Mouse (Mus musculus) fibroblast of lung, adult 2 months (primary cell): ENCODE measurements around the gene Rad18.
"Not testable (repeated sequence)": the region's sequence is repeated elsewhere in the genome, so short reads cannot be mapped to it uniquely, and the experiment has no call there.

Source experiments
- DNase-seq: peaks from one replicate; pipeline ENCODE4 v3.0.0-alpha.2; 2011; ENCODE audit warnings: low read depth

Rad18 gene

DNA sequence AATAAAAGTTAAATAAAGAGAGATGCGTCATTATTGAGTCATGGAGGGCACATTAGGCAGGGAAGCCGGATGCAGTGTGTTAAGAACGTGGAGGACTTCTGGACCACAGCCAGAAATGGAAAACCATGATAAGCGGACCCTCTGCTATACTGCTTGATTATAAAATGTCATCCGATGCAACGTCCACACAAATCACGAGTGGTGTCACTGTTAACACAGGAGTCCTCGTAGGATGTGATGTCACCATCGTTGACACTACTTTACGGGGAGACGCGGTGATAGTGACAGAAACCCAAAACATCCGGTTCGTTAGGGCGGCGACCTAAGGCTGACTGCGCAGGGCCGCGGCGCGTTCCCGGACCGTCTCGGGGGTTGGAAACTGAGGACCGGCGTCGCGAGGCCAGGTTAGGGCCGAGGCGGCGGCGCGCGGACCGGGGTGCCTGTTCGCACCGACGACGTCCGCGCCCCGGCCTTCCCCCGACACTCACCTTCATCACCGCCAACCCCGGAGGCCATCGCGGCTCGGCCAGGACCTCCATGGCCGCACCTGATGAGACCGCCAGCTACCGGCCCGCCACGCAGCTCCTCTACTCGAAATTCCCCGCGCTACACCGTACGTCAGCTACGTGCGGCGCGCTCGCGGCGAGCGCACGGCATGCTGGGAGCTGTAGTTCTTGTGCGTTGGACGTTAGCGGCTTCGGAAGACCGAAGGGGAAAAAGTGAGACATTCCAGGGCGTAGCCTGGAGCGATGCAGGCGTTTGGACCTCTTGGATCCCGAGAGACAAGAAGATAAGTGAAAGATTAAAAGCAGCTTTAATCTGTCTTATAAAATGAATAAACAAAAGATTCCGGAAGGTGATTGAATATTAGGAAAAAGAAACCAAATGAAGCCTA, at the start of gene Rad18:
Gene Rad18 (minus strand): TSS at position 631 of the 895 bp plus-strand sequence.
- peak; percentile 77 for DNase-seq

DNA sequence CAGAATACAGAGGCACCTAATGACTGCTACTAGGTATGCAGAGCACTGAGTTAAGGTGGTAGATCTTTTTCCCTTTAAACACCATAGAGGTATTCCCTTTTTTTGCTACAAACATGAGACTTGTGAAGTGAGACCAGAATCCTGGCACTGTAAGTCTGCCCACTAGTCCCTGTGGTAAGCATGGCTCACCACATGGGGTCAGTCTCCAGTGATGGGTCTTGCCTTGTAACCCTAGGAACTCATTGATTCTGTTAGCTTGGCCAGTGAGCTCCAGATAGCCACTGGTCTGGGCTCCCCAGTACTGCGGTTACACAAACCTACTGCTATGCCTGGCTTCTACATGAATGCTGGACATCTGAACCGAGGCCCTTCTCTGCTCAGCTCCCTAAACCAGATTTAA, 45.8 kb upstream of the Rad18 start:
- DNase-seq: no peak

DNA sequence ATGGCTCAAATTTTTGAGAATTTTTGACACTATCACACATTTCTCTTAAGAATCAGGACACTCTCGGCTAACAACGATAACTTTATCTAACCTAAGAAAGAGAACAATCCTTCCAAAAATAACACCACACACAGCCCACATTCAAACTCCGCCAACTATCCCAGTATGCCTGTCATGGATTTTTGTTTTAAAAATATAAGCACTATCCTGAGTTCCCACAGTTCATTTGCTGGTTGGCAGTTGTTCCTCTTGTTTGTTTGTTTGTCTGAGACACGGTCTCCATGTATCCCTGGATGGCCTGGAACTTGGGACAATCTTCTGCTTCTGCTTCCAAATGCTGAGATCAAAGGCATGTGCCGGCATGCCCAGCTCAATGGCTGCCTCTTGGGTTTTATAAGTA, 45.3 kb upstream of the Rad18 start:
- no peak for DNase-seq

DNA sequence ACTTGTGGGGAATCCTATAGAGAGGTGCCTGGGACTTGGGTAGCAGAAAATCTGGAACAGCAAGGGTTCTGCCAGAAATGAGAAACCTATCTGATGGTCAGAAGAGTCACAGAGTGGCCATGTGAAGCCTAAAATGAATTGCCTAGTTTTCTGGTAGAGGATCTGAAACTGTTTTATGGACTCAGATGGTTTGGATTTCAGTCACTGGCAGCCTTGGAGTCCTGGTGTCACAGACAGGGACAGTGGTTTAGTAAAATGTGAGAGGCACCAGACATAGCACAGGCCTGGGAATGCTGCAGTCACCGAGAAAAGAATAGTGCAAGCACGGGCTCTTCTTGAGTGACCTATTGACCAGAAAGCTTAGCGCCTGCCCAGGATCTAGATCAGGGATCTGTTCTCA, 43.1 kb upstream of the Rad18 start:
- no peak for DNase-seq

DNA sequence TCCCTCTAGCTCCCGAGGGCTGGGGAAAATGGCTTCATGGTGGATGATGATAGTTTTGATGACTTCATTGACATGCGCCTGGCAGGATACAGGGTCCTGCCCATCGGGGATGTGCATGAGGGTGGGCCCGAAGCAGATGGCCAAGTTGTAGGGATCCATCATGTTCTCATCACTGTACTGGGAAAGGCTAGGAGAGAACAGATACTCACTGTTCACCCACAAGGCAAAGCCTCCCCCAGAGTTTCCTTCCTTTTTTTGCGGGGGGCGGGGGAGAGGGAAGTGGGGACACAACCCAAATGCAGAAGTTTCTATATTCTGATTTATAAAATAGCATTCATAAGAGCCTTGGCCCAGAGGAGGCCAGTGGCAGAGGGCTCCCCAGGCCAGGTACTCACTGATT, 42.4 kb upstream of the Rad18 start:
- DNase-seq: no peak

DNA sequence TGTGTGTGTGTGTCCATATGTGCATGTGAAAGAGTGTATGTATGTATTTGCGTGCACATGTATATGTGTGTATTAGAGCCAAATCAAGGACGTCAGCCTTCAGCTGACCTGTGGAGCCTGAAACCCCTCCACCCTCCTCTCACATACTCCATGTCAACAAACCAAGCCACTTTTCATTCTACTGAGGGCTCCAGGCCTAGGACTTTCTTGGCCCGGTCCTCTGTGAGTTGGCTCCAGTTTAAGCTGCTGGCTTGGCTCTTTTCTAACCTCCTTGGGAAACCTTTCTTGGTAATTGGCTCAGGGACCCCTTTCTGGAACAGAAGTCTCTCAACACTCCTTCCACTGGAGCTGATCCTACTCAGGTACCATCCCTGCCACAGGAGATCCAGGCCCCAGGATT, 40.0 kb upstream of the Rad18 start:
- no peak for DNase-seq

DNA sequence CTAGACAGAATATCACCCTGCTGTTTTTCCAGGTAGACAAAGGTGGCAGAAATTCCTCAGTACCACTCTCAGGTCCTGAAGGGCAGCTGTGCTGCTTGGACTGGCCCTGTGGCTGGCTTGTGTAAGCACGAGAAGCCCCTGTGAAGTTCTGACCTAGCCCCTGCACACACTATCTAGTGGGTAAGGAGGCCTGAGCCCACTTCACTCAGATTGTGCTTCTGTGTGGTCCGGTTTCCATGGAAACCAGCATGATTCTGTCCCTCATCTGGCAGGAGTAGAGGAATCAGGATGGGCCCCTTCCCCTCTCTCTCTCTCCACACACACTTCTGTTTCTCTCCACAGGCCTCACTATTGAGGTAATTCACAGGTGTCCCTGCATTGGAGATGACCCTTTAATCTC, 38.6 kb upstream of the Rad18 start:
- no peak for DNase-seq

DNA sequence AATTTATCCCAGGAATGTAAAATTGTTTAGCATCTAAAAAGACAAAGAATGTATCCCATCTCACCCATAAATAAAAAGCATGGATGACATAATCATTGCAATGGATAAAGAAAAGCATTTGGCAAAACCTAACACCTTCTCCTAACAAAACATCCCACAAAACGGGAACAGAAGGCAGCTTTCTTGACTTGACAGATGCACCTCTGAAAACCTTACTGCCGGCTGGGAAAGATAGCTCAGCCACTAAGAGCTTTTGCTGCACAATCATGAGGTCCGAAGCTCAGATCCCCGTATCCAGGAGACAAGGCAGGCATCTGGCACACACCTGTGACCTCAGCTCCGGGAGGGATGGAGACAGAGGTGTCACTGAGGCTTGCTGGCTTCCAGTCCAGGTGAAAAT, 37.5 kb upstream of the Rad18 start:
- DNase-seq: no peak

DNA sequence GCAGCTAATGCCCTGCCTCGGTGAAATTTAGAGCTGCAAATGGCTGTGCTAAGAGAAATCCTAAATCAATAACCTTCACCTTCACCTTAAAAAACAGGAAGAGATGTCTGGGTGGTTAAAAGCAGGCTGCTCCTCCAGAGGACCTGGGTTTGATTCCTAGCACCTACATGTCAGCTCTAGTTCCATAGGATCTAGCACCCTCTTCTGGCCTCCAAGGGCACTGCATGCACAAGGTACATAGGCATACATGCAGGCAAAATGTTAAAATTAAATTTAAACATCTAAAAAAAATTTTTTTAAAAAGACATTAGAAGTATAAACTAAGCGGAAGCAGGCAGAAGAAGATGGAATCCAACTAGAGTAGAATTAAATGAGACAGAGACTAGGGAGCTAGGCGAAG, 35.9 kb upstream of the Rad18 start:
- no peak for DNase-seq

DNA sequence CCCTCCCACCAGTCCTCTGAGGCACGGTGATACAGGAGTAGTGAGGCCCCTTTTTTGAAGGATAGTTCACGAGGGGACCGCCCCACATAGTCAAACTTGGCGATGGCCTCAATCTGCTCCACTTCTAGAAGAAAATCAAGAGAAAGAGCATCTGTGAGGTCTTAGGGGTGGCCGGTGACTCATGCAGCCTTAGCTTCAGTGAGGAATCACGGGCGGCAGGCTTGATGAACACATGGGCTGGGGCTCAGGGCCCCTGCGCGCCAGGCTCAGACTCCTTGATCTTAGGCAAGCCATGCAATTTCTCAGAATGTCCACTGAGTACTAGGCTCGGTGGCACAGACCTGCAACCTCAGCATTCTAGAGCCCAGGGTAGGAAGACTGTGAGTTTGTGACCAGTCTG, 34.9 kb upstream of the Rad18 start:
- no peak for DNase-seq

DNA sequence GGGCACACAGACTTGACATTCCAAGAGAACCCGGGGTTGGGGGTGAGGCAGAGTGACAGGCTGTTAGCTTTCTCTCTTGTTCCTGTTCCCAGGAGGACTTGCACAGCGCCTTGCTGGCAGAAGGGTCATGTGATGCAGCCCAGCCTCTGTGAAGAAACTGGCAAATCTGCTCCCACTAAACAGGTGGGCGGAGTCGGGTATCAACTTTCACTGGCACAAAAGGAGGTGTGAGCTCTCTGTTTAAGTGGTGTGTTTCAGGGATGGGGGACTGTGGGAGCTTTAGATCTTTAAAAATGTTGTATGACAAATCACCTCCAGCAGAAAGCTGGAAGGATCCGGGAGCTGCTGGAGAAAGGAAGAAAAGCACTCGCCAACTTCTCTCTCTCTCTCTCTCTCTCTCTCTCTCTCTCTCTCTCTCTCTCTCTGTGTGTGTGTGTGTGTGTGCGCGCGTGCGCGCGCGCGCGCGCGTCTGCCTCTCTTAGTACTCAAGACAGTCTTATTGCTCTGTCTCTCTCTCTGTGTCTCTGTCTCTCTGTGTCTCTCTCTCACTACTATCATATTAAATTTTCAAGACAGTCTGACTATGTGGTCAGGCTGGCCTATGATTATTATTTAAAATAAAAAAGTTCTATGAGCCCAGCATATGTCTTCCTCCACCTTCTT, 32.4 kb upstream of the Rad18 start:
- peak; percentile 72 for DNase-seq

DNA sequence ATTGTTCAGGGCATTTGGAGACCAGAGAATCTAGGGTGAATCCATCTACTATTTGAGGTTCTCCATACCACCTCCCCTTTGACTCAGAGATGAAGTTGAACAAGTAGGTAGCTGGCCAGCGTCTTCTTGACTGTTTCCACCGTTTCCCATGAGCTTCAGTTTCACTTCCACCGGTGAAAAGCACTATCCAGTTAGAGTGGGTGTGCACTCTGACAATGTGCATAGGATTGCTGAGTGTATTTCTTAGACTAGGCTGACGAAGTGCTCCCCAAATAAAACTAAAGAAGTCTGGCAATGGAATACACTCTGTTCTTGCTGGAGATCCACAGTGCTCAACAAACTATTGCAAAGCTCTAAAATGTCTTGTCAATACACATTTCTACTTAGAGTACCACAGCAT, 29.0 kb upstream of the Rad18 start:
- DNase-seq: no peak

DNA sequence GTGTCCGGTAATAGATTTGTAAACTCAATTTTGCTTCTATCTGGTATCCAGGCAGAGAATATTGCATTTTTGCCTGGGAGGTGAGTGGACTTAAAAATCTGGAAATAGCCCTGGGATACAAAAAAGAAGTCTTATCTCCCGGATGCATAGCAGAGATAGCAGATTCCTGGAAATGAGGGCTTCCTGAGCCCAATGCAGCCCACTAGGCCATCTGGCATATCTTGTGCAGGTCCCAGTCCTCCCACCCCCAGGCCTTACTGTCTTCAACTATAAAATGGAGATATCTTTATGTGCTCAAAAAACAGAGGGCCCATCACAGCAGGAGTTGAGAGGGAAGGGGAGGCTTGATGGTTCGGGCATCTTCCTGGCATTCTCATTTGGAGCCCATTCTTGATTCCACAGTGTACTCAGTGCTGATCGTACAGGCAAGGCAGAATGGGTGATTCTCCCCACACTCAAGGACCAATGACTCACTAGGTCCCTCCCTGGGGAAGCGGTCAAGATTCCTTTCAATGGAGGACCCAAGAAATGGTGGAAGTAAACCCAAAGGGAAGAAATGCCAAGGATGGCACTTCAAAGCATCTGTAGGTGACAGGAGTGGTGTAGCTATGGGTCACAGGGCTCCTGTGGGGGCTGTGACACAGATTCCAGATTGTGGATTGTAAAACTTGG, 24.1 kb upstream of the Rad18 start:
- no peak for DNase-seq

DNA sequence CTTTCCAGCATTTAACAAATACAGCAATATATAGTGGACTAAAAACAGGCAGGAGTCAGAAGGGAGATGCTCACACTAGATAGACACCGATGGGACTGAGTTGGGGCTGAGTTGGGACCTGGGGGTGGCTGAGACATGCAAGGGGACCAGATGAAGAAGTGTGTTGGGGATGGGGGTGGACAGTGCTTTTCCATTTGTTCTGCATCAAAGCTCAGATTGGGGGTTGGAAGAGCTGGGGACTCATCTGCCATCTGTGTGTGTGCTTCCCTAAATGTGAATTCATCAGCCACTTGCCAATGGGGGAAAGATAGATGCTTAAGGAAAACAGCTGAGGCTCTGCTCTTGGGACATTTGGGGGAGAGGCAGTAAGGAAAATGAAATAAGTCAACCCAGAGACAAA, 23.5 kb upstream of the Rad18 start:
- no peak for DNase-seq

DNA sequence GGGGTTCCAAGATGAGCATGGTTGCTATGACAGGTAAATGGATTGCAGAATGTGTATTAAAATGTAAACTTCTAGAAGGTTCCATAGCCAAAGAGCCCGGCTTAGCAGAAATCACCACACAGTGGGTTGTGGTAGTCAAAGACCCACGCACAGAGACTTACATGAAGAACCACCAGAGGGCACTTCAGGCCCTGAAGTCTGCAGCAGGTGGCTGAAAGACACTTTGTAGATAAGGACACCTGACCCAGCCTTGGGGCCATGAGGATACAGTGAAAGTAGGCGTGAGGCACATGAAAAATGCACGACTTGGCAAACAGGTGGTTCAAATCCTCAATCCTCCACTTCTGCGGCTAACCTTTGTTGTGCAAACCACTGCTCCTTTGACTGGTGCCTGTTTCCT, 20.7 kb upstream of the Rad18 start:
- no peak for DNase-seq

DNA sequence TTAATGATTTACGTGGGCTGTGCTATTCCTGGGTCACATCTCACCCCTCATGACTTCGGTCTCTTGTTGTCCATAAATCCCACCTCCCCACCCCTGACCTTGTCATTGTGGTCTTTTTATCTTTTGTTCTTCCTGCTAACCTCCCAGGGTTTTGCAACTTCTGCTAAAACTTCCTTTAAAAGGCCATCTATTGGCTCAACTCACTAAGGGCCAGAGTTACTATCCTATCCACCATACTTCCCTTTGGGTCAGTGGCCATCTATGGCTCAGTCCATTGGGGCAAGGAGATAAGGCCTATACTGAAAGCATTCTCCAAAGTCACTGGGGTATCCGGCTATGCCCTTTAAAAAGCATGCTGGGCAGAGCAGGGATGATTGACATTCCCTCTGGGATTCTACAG, 17.5 kb upstream of the Rad18 start:
- no peak for DNase-seq

DNA sequence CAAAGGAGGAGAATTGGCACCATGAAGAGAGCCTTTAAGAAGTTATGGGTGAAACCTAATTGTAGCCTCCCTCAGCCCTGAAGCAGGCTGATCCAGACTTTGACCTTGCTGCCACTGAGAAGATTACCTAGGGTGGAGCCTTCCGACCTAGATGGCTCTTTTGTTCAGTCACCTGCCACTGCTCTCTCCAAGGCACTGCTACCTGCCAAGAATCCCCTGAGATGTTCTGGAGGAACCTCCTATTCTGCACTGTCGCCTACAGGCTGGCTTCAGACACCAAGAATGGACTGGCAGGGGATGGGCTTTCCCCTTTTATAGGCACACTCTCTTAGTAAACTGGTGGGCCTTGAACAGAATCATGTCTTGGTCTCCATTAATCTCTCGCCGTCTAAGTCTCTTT, 5.8 kb upstream of the Rad18 start:
- DNase-seq: not testable (repeated sequence)

DNA sequence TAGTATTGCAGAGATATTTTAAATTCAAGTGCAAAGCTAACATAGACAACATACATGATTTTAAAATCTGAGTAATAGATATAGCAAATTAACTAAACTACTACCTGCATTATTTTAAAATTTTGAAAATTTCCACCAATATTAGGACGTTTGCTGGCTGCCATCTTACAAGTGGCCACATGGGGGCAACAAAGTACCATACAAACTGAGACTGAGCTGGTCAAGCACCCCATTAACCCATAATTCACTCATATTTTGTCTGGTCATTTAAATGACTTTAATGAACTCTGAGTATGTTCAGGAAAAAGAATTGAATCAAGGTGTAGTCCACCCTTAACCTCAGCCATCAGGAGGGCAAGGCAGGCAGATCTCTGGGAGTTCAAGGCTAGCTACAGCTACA, 3.9 kb upstream of the Rad18 start:
- DNase-seq: no peak

DNA sequence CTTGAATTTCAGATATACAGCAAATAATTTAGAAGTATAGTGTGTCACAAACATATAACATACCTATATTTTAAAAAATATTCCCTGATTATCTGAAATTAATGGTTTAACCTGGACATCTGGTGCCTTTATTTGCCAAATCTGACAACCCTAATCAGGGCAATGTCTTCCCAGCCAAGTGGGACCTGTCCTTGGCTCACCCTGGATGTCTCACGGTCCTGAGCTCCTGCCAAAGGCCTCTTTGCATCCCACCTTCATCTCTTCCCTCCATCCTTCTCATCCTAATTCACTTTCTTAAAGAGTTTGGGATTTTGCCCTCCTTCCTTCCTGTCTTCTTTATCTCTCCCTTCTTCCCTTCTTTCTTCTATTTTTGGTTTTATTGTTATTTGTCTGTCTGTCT, 2.6 kb upstream of the Rad18 start:
- no peak for DNase-seq

DNA sequence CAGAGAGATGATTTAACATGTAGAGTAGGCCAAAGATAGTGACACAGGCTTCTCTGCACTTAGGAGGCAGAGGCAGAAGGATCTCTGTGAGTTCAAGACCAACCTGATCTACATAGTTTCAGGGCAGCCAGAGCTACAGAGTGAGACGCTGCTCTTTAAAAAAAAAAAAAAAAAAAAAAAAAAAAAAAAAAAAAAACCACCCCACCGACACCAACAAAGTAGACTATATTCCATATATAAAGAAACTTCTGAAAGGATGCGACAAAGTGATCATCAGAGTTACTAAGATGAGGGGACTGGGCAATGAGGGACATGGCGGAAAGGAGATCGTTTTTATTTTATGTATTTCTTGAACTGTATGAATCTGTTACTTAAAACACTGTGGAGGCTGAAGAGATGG, 2.0 kb downstream of the Rad18 start:
- DNase-seq: no peak

DNA sequence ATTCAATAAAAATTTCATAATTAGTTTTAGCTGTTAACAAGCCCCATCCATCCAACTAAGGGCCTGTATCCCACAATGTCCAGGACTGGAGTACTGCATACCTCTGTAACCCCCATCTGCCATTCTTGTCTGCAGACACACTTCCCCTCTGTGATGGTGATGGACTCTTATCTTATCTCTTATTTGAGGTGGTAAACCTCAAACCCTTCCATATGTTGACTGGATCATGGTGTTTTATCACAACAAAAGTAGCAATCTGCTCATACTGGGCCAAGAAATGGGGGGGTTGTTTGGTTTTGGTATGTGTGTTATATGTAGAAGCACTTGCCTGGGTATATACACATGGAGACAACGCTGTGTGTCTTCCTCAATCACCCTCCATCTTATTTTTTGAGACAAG, 5.0 kb downstream of the Rad18 start:
- no peak for DNase-seq

DNA sequence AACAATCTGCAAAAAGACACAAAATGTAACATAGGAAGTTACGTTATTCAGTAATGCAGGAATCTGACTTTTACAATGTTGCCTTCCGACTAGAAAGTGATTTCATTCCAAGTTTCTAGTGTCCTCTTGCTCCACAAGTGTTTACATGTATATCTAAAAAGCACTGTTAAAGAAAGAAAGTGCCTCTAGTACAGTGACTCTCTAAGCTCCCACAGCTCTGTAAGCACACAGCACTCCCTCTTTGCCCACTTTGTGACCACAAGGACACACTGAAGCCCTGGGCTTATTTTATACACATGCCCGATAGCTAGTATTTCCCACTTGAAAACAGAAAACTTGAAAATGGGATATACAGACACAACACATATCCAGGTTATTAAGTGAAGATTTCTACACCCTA, 8.5 kb downstream of the Rad18 start:
- DNase-seq: no peak

DNA sequence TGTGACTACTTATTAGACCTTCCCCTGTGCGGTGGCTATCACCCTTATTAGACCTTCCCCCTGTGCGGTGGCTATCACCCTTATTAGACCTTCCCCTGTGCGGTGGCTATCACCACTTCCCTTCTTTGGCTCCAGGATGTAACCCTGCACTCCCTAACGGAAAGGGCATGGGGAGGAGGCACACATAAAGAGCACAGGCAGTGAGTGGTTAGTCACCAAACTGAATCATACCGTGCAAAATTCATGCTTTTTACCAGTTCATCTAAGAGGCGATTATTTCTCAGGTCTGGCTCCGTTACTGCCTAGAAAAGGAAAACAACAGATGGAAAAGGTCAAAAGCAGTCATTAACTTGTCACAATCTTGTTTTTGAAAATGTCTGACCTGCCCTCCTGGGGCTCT, 10.0 kb downstream of the Rad18 start:
- peak; percentile 85 for DNase-seq
